Mouse (Mus musculus) thymus, postnatal 25 days (tissue): ENCODE measurements around the gene Homer1.

Experiments
- DNase-seq: peaks from one replicate; pipeline ENCODE4 v3.0.0; 2022

Homer1 gene

GRCm38 (mm10) chr13:93299316-93299715 lies at the start of gene Homer1:
Homer1 (plus strand) TSS chr13:93299635.
- DNase-seq, result no peak

GRCm38 (mm10) chr13:93251732-93252131 lies 47.7 kb upstream of the Homer1 start:
- DNase-seq, result no peak

GRCm38 (mm10) chr13:93252175-93252574 lies 47.3 kb upstream of the Homer1 start:
- no peak for DNase-seq

GRCm38 (mm10) chr13:93252941-93253340 lies 46.5 kb upstream of the Homer1 start:
- no peak for DNase-seq

- DNase-seq, result no peak
Observed at GRCm38 (mm10) chr13:93267151-93267550, 32.3 kb upstream of the Homer1 start.

GRCm38 (mm10) chr13:93300581-93300980 lies 1.1 kb downstream of the Homer1 start:
- DNase-seq, result no peak

- DNase-seq, result no peak
Observed at GRCm38 (mm10) chr13:93301060-93301459, 1.6 kb downstream of the Homer1 start.

GRCm38 (mm10) chr13:93302846-93303562 lies 3.6 kb downstream of the Homer1 start:
- no peak for DNase-seq

GRCm38 (mm10) chr13:93303563-93304250 lies 4.3 kb downstream of the Homer1 start:
- DNase-seq, result peak; percentile 98

GRCm38 (mm10) chr13:93304251-93305001 lies 5.0 kb downstream of the Homer1 start:
- no peak for DNase-seq

- DNase-seq, result no peak
Observed at GRCm38 (mm10) chr13:93305149-93305548, 5.7 kb downstream of the Homer1 start.

GRCm38 (mm10) chr13:93305636-93306035 lies 6.2 kb downstream of the Homer1 start:
- DNase-seq, result peak; percentile 2

- no peak for DNase-seq
Observed at GRCm38 (mm10) chr13:93306545-93306944, 7.1 kb downstream of the Homer1 start.

- no peak for DNase-seq
Observed at GRCm38 (mm10) chr13:93307700-93308099, 8.3 kb downstream of the Homer1 start.

- DNase-seq, result no peak
Observed at GRCm38 (mm10) chr13:93309295-93309694, 9.9 kb downstream of the Homer1 start.

- DNase-seq, result no peak
Observed at GRCm38 (mm10) chr13:93312518-93312917, 13.1 kb downstream of the Homer1 start.

- DNase-seq, result no peak
Observed at GRCm38 (mm10) chr13:93314322-93314721, 14.9 kb downstream of the Homer1 start.

GRCm38 (mm10) chr13:93320089-93320488 lies 20.7 kb downstream of the Homer1 start:
- DNase-seq, result no peak

GRCm38 (mm10) chr13:93326326-93326725 lies 26.9 kb downstream of the Homer1 start:
- no peak for DNase-seq

- DNase-seq, result no peak
Observed at GRCm38 (mm10) chr13:93331721-93332120, 32.3 kb downstream of the Homer1 start.

- DNase-seq, result no peak
Observed at GRCm38 (mm10) chr13:93332491-93332890, 33.1 kb downstream of the Homer1 start.

GRCm38 (mm10) chr13:93335337-93335736 lies 35.9 kb downstream of the Homer1 start:
- DNase-seq, result no peak

- DNase-seq, result no peak
Observed at GRCm38 (mm10) chr13:93338394-93338793, 39.0 kb downstream of the Homer1 start.
